Mouse (Mus musculus) adrenal gland, postnatal 14 days (tissue): ENCODE measurements around the gene Nisch. TPM values are rescaled to one million over a fixed set of nuclear protein-coding genes. Genes with fewer than 3 reads are reported as not detected.

Source experiments
- DNase-seq: peaks from one replicate; pipeline ENCODE4 v3.0.0; 2021; ENCODE audit warnings: mixed read lengths
- total RNA-seq: library from RNA; stranded (reverse); gene quantifications from 2 replicates; pipeline ENCODE4 v1.2.3, GENCODE M21; 2021

The Nisch gene
- total RNA-seq, 1 experiment from 2014 or later = 269 TPM

- DNase-seq = no peak
These were observed 87.2 kb downstream of the Nisch start for GRCm38 (mm10) chr14:31129326-31130235.

DNA sequence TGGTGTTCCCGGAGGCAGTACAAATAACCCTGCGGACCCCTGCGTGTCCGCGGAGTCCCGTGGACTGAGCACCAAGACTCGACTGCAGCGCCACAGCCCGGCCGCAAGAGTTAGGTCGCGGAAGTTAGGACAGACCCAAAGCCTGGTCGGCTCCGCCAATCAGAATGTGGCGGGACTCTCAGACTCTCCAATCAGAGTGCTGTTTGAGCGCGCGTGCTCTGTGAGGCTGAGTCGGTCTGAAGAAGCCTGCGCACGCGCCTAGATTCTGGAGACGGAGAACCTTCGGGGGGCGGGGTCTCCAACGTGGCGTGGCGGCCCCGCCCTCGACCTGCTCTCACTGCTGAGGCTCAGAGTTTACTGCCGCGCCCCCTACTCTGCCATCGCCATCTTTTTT is 87.9 kb downstream of the Nisch start, which contains the start of gene Smim4:
Smim4 (minus strand) TSS at position 131 of the 394 bp plus-strand sequence.
- DNase-seq = peak; percentile 98

GRCm38 (mm10) chr14:31128101-31128825 is 88.5 kb downstream of the Nisch start:
- DNase-seq = peak; percentile 75

DNA sequence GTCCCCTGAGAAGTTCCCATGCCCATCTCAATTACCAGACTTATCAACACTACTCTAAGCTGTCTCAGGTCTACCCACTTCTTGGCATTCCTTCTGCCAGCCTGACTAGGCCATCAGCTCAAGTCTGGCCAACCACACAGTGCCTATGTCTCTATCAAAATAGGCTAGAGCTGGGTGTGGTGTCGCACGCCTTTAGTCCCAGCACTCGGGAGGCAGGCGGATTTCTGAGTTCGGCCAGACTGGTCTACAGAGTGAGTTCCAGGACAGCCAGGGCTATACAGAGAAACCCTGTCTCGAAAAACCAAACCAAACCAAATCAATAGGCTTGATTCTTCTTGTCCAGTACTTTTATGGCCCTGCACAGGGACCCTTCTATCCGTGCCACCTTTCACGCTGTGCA is 89.9 kb downstream of the Nisch start:
- no peak for DNase-seq

- no peak for DNase-seq
These were observed 91.4 kb downstream of the Nisch start for GRCm38 (mm10) chr14:31125106-31126075.

Other genes with a start within 250 kb of the Nisch start
- gene Glt8d1, start 215.5 kb downstream of the Nisch start, total RNA-seq = 35.3 and 42.0 TPM in 2 replicates
- 221 and 225 TPM in 2 replicates for gene Spcs1, start 215.3 kb downstream of the Nisch start, total RNA-seq
- gene Pbrm1, start 197.8 kb downstream of the Nisch start, total RNA-seq = 59.7 and 59.9 TPM in 2 replicates
- gene Gnl3, start 197.8 kb downstream of the Nisch start, total RNA-seq = 87.7 and 93.9 TPM in 2 replicates
- 75.2 and 104 TPM in 2 replicates for gene Smim4, start 88.0 kb downstream of the Nisch start, total RNA-seq
- gene Nt5dc2, start 85.9 kb downstream of the Nisch start, total RNA-seq = 48.5 and 57.7 TPM in 2 replicates
- 74.4 and 78.6 TPM in 2 replicates for gene Stab1, start 48.3 kb downstream of the Nisch start, total RNA-seq
- 0.67 and 1.3 TPM in 2 replicates for gene Tnnc1, start 8.6 kb downstream of the Nisch start, total RNA-seq
- 10.9 and 13.9 TPM in 2 replicates for gene Sema3g, start 914 bp upstream of the Nisch start, total RNA-seq
- gene Phf7, start 34.4 kb upstream of the Nisch start, total RNA-seq = 6.8 and 9.6 TPM in 2 replicates
- gene Bap1, start 34.5 kb upstream of the Nisch start, total RNA-seq = 58.5 and 62.4 TPM in 2 replicates
- 1.0 and 1.2 TPM in 2 replicates for gene Dnah1, start 107.0 kb upstream of the Nisch start, total RNA-seq
- gene Capn7, start 119.7 kb upstream of the Nisch start, total RNA-seq = 36.8 and 41.2 TPM in 2 replicates
- gene Sh3bp5, start 219.1 kb upstream of the Nisch start, total RNA-seq = 123 and 142 TPM in 2 replicates